Mouse (Mus musculus) urinary bladder, postnatal 25 days (tissue): Measurements from ENCODE around the gene Syngap1.
"Not testable (repeated sequence)": the region's sequence is repeated elsewhere in the genome, so short reads cannot be mapped to it uniquely, and the experiment has no call there.

ENCODE experiments used
- DNase-seq: peaks from one replicate; pipeline ENCODE4 v3.0.0; 2022; ENCODE audit warnings: low spot score

Syngap1 gene

DNA sequence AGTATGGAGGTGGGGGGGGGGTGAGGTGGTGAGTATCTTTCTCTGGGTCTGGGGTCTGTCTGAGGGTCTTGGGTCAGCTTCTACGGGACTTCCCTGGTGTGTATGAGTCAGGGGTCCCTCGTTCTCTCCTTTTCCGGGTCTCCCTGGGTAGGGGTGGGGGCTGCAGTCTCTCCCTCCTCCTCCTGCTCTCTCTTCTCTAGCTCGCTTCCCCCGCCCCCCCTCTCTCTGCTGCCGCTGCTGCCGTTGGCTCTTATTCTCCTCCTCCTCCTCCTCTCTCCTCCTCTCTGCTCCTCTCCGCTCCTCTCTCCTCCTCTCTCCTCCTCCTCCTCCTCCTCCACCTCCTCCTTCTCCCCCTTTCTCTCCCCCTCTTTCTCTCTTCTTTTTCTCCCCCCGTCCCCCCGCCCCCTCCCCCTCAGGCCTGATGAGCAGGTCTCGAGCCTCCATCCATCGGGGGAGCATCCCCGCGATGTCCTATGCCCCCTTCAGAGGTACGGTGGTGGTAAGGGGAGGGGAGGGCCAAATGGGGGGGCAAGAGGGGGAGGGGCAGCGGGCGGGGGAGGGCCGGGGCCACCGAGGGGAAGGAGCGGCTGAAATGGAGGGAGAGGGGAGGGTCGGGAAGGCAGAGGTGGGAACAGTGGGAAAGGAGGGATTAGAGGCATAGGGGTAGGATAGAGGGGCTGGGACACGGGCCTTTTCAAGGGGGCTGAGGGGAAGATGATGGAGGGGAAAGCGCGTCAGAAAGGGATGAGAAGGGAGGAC is at the start of gene Syngap1:
Gene Syngap1, plus strand, starts transcription at position 223 of the 759 bp plus-strand sequence.
- DNase-seq = no peak

DNA sequence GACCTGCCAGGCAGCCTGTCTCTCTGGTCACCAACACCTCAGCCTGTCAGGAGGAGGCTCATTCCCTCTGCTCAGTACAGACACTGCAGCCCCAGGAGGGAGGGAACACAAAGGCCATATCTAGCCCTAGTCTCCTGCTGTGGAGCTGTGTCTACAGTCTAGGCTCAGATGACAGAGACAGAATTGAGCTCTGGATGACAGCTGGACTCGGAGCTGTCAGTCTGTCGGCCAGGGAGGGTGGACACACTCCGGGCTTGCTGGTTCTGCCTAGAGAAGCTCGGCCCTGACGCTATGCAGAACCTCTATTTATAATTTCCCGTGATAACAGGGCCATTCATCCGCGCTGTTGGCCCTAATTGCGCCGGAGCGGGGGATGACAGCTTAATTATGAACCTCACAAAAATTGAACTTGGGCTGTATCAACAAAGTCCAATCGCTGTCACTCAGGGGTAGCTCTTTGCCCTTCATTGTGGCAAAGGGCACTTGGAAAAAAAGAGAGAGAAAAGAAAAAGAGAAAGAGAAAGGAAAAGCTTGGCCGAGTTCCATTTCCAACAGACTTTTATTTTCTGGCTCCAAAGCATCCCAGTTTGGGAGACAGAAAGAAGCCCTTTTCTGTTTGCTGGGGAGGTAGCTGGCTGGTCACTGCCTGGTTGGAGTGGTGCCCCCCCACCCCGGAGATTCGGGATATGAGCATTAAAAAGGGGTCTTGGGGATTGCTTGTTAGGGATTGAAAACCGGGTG is 48.2 kb upstream of the Syngap1 start:
- no peak for DNase-seq

DNA sequence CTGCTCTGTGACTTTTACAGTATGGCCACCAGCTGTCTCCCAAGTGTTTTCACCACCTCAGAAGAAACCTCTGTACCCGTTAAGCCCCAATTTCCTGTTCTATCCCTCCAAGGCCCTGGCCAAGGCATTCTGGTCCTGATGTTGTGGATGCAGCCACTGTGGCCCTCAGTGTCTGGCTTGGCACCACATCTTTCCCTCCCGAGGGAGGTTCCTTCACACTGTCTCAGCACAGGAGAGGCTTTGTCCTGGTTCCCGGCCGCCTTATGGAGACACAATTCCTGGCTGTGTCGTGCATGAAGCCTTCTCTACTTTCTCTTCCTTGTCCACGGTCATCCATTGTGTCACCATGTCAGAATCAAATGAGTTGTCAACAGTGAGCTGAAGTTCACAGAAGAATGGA is 47.6 kb upstream of the Syngap1 start:
- DNase-seq = no peak

DNA sequence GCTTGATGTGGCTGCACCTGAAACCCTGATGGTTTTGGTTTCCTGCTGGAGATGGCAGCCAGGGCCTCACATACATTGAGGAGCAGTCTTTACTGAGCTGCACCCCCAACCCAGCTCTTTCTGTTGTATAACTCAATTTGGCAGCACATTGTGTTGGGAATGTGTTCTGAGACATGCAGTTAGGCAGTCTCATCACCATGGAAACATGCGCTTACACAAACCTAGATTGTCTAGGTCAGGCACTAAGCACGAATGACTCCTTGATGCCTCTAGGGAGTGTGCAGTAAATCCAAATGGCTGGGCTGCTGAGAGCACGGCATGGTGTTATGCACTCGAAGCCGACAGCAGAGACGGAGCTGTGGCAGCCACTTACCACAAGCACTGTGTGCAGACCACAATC is 46.7 kb upstream of the Syngap1 start:
- no peak for DNase-seq

DNA sequence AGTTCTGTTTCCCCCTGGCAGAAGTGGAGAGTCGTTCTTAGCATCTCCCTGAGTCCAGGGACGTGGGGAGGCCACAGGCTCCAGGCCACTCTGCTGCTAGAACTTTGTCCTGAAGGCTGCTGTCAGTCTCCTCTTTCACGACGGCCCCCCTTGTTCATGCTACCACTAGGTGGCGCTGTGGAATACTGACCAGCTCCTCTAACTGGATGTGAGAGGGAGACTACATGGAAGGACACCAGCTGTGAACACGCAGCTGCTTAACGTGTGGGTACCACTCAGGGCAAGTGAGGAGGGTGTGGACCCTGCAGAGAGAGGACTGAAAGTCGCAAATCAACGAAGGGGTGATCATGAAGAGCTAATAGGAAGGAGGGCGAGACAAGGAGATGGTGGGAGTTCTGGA is 45.5 kb upstream of the Syngap1 start:
- peak; percentile 77 for DNase-seq

DNA sequence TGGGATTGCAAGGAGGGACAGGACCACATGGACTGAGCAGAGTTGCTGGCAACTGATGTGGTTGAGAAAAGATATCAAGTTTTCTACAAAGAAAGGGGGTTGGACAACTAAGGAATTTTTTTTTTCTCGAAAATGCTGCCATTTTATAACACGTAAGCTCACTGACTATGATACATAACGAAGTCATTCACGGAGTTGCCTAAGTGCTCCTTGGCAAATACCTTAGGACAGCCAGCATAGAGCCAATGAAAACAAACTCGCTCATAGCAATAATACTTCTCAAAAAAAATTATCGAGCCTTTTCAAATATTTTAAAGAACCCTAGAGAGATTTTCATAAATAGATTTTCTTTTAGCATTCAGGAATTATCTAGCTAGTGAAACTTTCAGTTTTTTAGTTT is 40.1 kb upstream of the Syngap1 start:
- no peak for DNase-seq

DNA sequence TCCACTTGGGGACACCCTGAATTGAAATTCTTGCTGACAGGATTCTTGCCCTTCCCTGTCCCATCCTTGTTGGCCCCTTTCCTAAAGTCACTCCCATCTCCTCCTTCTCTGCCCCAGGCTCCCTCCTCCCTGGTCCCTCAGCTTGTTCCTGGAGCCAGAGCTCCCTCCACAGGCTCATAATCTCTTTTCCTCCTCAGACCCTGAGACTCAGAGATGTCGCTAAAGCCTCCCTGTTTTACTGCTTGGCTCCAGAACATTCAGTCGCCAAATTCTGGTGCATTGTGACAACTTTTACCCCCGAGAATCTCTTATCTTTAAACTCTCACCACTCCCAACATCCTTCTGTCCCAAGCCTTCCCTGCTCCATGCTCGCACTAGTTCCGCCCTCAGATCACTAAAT is 36.7 kb upstream of the Syngap1 start:
- no peak for DNase-seq

DNA sequence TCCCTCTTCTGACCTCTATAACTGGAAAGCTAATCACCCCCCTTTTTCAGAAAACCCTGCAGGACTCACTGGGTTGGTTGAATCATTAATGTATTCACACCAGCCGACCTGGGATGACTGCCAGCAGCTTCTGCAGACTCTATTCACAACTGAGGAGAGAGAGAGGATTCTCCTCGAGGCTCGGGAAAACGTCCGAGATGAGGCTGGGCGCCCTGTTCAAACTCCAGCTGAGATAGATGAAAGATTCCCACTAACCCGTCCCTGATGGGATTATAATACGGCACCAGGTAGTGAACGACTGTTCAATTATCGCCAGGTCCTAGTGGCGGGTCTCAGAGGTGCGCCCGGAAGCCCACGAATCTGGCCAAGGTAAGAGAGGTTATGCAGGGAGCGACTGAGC is 33.5 kb upstream of the Syngap1 start:
- DNase-seq = not testable (repeated sequence)

DNA sequence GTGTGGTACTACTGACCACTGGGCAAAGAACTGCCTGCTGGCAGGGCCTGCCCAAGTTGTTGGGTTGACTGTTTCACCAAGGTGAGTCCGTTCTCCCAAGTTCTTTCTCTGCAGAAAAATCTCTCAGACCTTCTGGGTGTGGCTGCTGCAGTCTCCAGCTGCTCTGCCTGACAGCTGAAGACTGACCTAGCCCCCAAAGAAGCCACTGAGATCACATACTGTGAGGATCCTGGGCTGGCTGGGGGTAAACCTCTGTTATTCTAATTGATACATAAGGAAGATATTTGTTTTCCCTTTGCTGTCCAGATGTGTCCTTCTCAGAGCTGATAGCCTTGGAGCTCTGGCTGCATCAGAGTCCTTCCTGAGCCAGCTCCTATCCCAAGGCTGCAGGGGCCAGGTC is 25.8 kb upstream of the Syngap1 start:
- DNase-seq = no peak

DNA sequence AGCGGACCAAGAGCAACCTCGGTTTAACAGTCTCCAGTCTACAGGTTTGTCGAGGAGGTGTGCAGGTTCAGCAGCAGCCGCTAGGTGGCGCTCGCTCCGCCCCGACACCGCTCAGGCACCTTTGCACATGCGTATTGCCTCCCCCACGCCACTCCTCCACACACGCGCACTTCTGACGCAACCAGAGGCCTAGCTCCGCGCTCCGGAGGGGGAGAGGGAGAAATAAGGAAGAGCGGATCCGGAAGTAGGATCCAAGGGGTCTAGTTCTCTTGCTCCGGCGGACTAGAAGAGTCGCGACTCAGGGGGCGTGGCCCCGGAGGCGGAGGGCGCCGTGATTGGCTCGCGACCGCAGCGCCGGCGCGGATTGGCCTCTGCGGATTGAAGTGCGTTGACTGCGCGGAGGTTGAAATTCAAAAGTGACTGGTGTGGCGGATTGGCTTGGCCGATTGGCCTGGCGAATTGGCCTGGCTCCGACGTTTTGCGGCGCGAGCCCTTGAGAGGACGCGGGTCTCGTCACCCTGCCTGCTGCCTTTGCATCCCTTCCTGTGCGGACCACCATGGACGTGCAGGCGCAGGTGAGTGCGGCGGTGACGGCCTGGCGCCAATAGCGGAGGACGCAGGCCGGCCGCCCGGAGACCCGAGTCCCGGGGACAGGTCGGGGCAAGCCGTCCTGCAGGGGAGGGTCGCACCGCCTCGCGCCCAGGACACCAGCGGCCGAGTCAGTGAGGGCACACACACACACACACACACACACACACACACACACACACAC is 24.2 kb upstream of the Syngap1 start, which contains the start of gene Kifc5b:
Gene Kifc5b, plus strand, starts transcription at position 381 of the 772 bp plus-strand sequence.
- DNase-seq = peak; percentile 99

DNA sequence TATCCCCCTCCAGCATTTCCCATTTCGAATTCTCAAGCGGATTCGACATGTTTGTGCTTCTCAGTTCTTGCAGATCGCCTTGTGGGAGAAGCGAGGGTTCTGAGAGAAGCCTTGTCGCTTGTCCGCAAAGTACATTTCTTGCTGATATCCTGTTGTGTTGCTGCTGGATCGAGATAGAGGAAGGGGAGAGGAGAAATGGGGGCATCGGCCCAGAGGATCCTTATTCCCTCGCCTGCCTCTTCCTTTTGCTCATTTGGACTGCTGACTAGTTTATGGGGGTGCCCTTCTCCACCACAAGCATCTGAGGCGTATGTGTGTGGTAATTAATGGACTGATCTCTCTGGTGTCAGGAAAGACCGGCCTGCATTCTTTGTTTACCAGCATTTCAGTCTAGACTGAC is 23.5 kb upstream of the Syngap1 start:
- not testable (repeated sequence) for DNase-seq

DNA sequence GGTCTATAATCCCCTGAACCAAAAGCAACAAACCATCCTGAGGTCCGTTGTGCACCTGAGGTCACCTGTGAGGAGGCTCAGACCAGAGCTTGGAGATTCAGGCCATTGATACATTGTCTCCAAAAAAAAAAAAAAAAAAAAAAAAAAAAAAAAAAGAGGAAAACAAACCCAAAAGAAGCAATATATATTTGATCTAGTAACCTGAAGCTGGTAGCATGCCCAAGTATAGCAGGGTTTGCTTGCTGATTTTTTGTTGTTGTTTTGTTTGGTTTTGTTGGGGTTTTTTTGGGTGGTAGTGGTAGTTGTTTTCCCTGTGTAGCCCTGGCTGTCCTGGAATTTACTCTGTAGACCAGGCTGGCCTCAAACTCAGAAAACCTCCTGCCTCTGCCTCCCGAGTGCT is 22.7 kb upstream of the Syngap1 start:
- DNase-seq = no peak

DNA sequence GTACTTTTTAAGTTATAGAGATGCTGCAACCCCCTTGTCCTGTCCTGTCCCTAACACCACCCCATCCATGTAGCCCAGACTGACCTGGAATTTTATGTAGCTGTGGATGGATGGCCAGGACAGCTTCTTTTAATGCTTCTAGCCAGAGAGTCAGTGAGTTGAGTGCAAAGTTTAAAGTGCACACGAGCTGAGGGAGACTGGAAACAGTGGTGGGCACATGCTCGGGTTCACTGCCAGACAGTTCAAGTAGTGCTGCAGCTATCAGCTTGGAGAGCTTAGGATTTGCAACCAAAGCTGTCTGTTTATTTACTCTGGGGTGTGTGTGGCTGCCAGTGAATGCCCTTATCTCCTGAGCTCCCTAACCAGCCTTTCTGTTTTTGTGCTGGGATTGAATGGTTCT is 21.5 kb upstream of the Syngap1 start:
- DNase-seq = not testable (repeated sequence)

DNA sequence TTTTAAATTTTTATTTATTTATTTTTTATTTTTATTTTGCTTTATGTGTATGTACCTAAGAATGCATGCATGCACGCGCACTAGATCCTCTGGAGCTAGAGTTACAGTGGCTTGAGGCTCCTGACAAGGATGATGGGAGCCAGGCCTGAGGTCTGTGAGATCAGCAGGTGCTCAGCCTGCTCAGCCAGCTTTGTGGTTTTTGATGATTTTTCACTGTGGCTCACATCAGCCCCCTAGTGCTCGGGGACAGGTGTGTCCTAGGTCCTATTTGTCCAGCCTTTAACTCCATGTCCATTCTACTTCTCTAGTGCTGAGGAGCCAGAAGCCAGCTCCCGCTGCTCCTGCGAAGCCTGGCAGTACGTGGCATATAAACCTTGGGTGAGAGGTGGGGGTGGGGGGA is 18.7 kb upstream of the Syngap1 start:
- DNase-seq = not testable (repeated sequence)

DNA sequence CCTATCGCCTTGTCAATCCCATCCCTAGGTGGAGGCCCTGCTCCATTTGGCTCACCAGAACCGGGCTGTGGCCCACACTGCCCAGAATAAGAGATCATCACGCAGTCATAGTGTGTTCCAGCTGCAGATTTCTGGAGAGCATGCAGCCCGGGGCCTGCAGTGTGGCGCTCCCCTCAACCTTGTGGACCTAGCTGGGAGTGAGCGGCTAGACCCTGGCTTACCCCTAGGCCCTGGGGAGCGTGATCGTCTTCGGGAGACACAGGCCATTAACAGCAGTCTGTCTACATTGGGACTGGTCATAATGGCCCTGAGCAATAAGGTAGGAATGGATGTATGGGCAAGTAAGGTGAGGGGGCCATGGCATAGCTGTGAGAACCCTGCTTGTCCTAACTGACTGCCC is 15.6 kb upstream of the Syngap1 start:
- not testable (repeated sequence) for DNase-seq

DNA sequence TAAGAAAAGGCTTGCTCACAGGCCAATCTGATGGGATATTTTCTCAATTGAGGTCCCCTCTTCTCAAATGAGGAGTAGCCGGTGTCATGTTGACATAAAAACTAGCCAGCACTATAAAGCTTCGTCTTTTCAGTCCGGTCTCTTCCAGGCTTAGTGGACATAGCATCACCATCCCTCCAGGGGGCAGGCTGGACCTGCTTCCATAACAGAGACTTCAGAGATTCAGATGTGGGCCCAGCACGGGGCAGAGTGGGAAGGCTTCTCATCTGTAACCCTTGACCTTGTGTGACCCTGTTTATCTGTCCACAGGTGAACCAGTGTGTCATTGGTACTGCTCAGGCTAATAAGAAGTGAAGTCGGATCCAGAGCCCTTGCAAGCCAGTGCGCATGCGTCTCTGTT is 9.3 kb upstream of the Syngap1 start:
- DNase-seq = not testable (repeated sequence)

DNA sequence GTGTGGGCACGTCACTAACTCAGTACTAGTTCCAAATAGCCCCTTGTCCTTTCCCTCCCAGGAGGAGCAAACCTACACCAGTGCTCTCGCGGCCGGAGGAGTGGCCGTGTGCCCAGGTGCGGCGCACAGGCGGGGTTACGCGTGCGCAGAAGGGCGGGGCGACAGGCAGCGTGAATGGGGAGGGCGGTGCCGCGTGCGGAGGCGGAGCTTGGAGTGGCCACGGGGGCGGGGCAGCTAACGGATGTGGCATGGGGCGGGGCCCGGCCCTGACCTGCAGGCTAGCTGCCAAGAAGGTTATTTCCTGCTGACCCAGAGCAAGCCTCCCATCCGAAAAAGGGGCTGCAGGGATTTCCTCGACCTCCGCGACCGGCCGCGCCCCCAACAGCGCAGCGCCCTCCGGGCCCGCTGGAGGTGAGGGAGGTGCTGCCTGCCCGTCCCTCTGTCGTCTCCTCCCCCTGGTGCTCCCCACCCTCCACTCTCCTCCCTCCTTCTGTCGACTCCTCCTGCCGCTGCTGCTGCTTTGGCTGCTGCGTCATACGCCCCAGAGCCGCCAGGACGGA is 8.1 kb upstream of the Syngap1 start, which contains the start of gene Phf1:
Gene Phf1, plus strand, starts transcription at position 214 of the 560 bp plus-strand sequence.
- peak; percentile 99 for DNase-seq

DNA sequence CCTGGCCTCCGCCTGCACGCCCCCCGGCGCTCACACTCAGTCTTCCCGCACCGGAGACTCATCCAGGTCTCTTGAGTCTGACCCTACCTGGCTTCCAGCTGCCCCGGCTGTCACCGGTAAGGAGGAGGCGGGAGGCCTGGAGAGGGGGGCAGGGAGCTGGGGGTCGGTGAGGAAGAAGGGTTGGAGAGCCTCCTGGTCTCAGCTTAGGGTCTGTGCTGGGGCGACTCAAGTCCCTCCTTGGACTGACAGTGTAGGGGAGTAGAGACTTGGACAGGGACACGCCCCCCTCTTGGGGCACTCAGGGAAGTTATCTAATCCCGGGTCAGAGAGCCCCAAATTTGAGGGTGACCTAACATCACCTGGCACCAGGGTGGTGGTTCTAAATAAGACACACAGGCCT is 7.6 kb upstream of the Syngap1 start:
- DNase-seq = no peak

DNA sequence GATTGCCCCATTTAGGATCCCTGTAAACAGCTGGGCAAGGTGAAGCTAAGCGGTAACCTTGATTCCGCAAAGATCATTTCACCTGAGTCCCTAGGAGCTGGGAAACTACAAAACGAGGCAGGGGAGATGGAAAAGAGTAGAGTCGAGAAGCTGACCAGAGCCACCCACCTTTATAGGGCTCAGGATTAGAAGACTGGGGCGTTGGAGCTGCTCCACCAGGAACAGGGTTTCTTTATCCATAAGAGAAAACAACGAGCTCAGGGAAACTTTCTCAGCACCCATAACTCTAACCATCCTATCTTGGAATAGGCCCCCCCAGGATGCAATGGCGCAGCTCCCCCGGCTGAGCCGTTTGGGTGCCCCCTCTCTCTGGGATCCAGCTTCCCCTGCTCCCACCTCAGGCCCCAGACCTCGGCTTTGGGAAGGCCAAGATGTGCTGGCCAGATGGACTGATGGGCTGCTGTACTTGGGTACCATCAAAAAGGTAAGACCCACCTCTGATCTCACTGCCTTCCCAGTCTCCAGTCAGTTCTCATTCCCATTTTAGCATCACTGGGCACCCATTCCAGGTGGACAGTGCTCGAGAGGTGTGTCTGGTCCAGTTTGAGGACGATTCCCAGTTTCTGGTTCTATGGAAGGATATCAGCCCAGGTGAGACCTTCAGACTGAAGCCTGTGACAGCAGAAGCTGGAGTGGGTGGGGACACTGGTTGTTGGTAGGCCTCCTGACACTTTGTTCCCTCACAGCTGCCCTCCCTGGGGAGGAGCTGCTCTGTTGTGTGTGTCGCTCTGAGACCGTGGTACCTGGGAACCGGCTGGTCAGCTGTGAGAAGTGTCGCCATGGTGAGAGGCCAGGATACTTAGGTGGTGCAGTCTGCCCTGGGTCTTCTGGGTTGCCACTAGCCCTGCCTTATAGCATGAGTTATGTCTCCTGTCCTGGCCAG is 6.9 kb upstream of the Syngap1 start:
- no peak for DNase-seq

DNA sequence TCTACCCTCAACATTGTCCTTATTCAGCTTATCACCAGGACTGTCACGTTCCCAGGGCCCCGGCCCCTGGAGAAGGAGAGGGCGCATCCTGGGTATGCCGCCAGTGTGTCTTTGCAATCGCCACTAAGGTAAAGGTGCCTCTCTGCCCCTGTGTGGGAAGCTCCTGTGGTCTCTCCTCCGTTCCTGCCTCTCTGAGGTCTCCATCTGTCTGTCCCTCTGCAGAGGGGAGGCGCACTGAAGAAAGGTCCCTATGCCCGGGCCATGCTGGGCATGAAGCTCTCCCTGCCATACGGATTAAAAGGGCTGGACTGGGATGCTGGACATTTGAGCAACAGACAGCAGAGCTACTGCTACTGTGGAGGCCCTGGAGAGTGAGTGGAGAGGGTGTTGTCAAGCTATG is 6.0 kb upstream of the Syngap1 start:
- no peak for DNase-seq

DNA sequence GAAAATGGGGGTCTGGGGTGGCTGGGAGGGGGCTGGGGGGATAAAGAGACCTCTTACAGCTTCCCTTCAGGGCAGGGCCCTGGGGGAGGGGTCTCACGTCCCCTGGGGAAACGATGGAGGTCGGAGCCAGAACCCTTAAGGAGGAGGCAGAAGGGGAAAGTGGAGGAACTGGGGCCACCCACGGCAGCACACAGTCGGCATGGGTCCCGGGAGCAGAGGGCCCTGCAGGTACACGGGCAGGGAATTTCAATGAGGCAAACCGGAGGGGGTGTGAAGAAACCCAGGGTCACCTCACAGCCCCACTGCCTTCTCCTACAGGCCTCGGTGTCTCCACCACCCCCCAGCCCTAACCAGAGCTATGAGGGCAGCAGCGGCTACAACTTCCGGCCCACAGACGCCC is 4.6 kb upstream of the Syngap1 start:
- no peak for DNase-seq
